Mouse (Mus musculus): Measurements from ENCODE around the gene Slc22a2. TPM values are rescaled to one million over a fixed set of nuclear protein-coding genes. Genes with fewer than 3 reads are reported as not detected.

Slc22a2 gene
- polyA plus RNA-seq, 1 experiment from 2014 or later: 1.5 TPM

DNA sequence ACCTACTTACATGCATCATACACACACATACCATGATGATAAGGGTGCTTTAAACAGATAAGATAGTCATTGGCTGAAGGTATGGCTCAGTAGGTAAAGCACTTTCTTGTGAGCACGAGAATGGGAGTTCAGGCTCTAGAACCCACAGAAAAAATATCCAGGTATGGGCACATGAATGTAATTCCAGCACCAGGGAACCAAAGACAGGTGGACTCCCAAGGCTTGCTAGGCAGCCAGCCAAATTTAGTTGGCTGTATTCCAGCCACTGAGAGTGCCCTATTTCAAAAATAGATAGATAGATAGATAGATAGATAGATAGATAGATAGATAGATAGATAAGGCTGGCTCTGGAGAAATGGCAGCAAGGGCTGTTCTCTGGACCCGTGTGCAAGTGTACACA is 1.4 kb downstream of the Slc22a2 start:
- H3K36me3 ChIP-seq (replicated peaks; ENCODE audit: control insufficient read depth, insufficient read depth): no peaks in the 10 kb centered on the region
- DNase-seq (ENCODE audit: low spot score) (no peak), ATAC-seq (ENCODE audit: low FRiP score) (no peak)
- H3K27me3 ChIP-seq (ENCODE audit: control insufficient read depth, insufficient read depth, low read length): no peaks in the 10 kb centered on the region
- no peak overlapping the region for H3K4me2 ChIP-seq (replicated peaks)
- no peak overlapping the region for H3K9ac ChIP-seq
- 88% methylated on average over 2 of the region's 2 CpGs for WGBS
- H3K4me3 ChIP-seq (replicated peaks; ENCODE audit: low read length): no peak overlapping the region
- no peak overlapping the region for H3K27ac ChIP-seq
- no peaks in the 10 kb centered on the region for H3K9me3 ChIP-seq (ENCODE audit: control insufficient read depth, low read length)
- no peaks in the 10 kb centered on the region for H3K4me1 ChIP-seq (replicated peaks; ENCODE audit: control insufficient read depth, insufficient read depth, low read length)

DNA sequence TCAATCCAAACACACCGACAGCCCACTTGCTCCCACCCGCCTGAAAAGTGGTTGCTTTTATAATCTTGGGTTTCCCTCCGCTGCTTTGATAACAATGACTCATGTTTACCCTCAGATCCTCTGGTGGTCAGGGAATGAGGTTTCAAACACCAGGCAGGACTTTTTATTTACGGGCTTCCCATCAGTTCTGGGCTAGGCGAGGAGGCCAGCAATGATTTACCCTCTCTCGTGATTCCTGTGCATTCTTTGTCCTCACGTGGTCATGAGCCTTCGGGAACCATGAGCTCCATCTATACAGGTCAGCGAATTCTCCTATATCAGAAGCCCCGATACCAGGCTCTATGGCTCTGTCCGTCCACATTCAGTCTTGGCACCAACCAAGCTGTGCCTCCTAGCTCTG is 3.0 kb downstream of the Slc22a2 start:
- H3K27ac ChIP-seq: no peak overlapping the region
- H3K27me3 ChIP-seq (ENCODE audit: control insufficient read depth, insufficient read depth, low read length): no peaks in the 10 kb centered on the region
- H3K4me3 ChIP-seq (replicated peaks; ENCODE audit: low read length): no peak overlapping the region
- no peak overlapping the region for H3K4me2 ChIP-seq (replicated peaks)
- WGBS: 83% methylated on average over 11 of the region's 11 CpGs
- no peak for ATAC-seq (ENCODE audit: low FRiP score)
- DNase-seq (ENCODE audit: low spot score): no peak
- no peaks in the 10 kb centered on the region for H3K9me3 ChIP-seq (ENCODE audit: control insufficient read depth, low read length)
- H3K9ac ChIP-seq: no peak overlapping the region
- no peaks in the 10 kb centered on the region for H3K4me1 ChIP-seq (replicated peaks; ENCODE audit: control insufficient read depth, insufficient read depth, low read length)
- no peaks in the 10 kb centered on the region for H3K36me3 ChIP-seq (replicated peaks; ENCODE audit: control insufficient read depth, insufficient read depth)

DNA sequence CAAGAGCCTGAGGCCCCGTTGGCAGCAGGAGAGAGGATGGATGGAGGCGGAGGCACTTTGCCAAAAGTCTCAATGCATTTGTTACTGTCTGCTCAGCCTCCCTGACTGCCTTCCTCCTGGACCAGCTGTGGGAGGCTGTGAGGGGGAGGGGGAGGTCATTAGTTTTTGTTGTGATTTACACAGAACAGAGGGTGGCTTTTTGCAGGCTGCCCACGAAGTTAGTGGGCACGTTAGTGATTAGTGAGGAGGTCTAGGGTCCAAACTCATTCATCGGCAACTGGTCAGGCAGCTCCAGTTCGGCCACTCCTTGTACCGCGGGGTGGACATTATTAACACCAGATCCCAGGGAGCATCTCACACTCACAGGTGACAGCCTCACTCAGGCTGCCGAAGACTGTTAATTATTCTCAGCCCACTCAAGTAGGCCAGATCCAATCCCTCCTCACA is 4.9 kb downstream of the Slc22a2 start:
- no peak overlapping the region for H3K9ac ChIP-seq
- ATAC-seq (ENCODE audit: low FRiP score) (peak; percentile 77; the same call in 1 of the 2 replicates), DNase-seq (ENCODE audit: low spot score) (peak; percentile 68)
- H3K4me3 ChIP-seq (replicated peaks; ENCODE audit: low read length): no peak overlapping the region
- H3K4me1 ChIP-seq (replicated peaks; ENCODE audit: control insufficient read depth, insufficient read depth, low read length): no peaks in the 10 kb centered on the region
- H3K27ac ChIP-seq: no peak overlapping the region
- H3K36me3 ChIP-seq (replicated peaks; ENCODE audit: control insufficient read depth, insufficient read depth): no peaks in the 10 kb centered on the region
- H3K27me3 ChIP-seq (ENCODE audit: control insufficient read depth, insufficient read depth, low read length): no peaks in the 10 kb centered on the region
- 44% methylated on average over 9 of the region's 9 CpGs for WGBS
- no peaks in the 10 kb centered on the region for H3K9me3 ChIP-seq (ENCODE audit: control insufficient read depth, low read length)
- H3K4me2 ChIP-seq (replicated peaks): no peak overlapping the region

DNA sequence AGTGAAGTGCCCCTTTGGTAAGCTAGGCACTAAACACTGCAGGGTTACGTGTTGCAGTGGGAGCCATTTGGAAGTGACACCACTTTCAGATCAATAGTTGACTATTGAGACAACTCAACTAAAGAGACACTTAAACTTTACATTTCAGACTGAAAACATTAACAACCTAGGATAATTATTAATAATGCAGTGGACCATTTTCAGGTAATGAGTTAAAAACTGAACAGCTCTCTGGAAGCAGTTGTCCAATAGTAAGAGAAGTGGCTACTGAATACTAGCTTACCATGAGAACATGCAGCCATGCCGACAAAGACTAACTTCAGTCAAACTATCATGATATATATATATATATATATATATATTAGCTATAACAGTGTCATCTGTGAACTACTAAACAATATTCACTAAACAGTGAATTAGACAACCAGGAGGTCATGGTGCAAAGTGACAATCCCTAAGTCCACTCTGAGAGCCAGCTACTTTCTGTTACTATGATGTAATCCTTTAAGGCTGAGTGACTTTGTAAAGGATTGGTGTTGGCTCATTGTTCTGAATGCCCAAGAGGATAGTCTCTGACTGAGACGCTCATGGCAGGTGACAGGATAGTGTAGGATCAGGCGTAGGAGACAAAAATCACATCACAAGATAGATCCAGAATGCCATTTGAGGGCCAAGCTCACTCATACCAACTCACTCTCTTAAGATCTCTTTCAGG is 7.1 kb downstream of the Slc22a2 start:
- Histone ChIP-seq H3K4me1 (replicated peaks; ENCODE audit: control insufficient read depth, insufficient read depth, low read length) (no peaks in the 10 kb centered on the region), H3K4me3 (replicated peaks; ENCODE audit: low read length) (no peak overlapping the region), H3K27me3 (ENCODE audit: control insufficient read depth, insufficient read depth, low read length) (no peaks in the 10 kb centered on the region), H3K27ac (no peak overlapping the region), H3K36me3 (replicated peaks; ENCODE audit: control insufficient read depth, insufficient read depth) (no peaks in the 10 kb centered on the region), H3K4me2 (replicated peaks) (no peak overlapping the region), H3K9ac (no peak overlapping the region), H3K9me3 (ENCODE audit: control insufficient read depth, low read length) (no peaks in the 10 kb centered on the region)
- DNase-seq (ENCODE audit: low spot score) (no peak), ATAC-seq (ENCODE audit: low FRiP score) (no peak)
- WGBS: 75% methylated on average over 4 of the region's 4 CpGs

DNA sequence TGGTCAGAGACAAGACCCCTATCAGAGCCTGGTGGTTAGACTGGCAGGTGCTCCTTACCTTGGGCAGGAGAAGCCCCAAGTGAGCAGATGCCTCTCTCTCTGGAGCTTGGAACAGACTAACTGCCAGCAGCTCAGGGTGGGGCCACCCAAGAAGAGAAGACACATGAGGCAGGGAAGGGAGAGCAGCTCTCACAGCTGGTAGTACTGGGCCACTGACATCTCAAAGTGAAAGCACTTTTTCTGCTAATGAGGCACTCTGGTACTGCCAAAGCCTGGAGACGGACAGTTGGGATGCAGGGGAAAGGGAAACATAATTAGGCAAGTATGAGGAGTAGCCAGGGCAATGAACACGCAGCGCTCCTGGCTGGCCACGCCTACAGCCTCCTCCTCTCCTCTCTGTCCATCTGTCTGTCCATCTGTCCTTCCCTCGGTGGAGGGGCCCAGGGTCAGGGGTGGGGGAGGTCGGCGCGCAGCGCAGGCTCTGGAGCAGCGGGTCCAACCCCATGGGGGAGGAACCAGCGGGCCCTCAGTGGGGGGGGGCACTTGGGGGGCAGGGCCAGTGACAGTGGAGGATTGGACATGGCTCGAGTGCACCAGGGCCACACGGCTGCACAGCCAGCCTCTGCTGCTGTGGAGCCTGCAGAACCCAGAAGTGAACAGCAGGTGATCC is 12.0 kb downstream of the Slc22a2 start:
- no peaks in the 10 kb centered on the region for H3K36me3 ChIP-seq (replicated peaks; ENCODE audit: control insufficient read depth, insufficient read depth)
- ATAC-seq (ENCODE audit: low FRiP score): peak; percentile 43; the same call in 1 of the 2 replicates
- H3K9me3 ChIP-seq (ENCODE audit: control insufficient read depth, low read length): no peaks in the 10 kb centered on the region
- H3K4me2 ChIP-seq (replicated peaks): no peak overlapping the region
- WGBS: 81% methylated on average over 13 of the region's 13 CpGs
- no peak for DNase-seq (ENCODE audit: low spot score)
- no peak overlapping the region for H3K4me3 ChIP-seq (replicated peaks; ENCODE audit: low read length)
- no peak overlapping the region for H3K27ac ChIP-seq
- no peak overlapping the region for H3K9ac ChIP-seq
- H3K4me1 ChIP-seq (replicated peaks; ENCODE audit: control insufficient read depth, insufficient read depth, low read length): no peaks in the 10 kb centered on the region
- H3K27me3 ChIP-seq (ENCODE audit: control insufficient read depth, insufficient read depth, low read length): no peaks in the 10 kb centered on the region

DNA sequence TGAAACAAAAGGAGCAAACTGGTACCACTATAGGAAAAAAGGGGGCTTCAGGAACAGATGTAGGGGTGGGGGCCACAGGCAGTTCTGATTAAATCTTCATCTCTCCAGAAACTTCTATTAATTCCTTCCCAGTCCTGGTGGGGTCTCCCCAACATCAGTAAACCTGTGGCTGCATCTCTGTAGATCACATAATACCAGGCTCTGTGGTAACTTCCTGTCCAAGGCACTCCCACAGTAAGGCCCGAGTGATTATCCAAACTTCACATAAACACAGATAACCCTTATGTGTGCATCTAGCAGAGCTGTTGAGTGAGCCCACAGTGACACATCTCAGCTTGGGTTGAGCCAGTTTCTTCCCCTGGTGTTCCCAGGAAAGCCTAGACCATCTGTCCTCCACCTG is 22.7 kb downstream of the Slc22a2 start:
- 91% methylated on average over 1 of the region's 1 CpGs for WGBS
- Histone ChIP-seq H3K27me3 (ENCODE audit: control insufficient read depth, insufficient read depth, low read length) (no peaks in the 10 kb centered on the region), H3K4me2 (replicated peaks) (no peak overlapping the region), H3K4me1 (replicated peaks; ENCODE audit: control insufficient read depth, insufficient read depth, low read length) (no peaks in the 10 kb centered on the region), H3K9me3 (ENCODE audit: control insufficient read depth, low read length) (no peaks in the 10 kb centered on the region), H3K36me3 (replicated peaks; ENCODE audit: control insufficient read depth, insufficient read depth) (no peaks in the 10 kb centered on the region), H3K9ac (no peak overlapping the region), H3K27ac (no peak overlapping the region), H3K4me3 (replicated peaks; ENCODE audit: low read length) (no peak overlapping the region)
- ATAC-seq (ENCODE audit: low FRiP score): no peak
- DNase-seq (ENCODE audit: low spot score): no peak

DNA sequence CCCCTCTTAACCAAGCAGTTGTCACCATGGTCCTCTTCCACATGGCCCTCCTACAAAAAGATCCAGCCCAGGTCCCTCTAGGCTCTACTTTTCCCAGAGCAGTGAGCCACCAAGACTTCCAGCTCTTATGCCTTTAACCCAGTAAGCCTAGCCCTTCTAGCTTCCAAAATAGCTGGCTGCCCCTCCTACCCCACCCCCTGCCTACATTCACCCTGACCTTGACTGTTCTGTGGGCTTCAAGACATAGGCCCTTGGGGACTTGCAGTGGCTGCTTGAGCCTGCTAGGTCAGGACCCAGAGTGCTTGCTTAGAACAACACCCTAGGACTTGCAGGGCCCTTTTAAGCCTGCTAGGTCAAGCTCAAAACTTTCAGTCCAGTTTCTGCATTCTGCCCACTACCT is 23.3 kb downstream of the Slc22a2 start:
- DNase-seq (ENCODE audit: low spot score) (no peak), ATAC-seq (ENCODE audit: low FRiP score) (no peak)
- Histone ChIP-seq H3K4me1 (replicated peaks; ENCODE audit: control insufficient read depth, insufficient read depth, low read length) (no peaks in the 10 kb centered on the region), H3K27ac (no peak overlapping the region), H3K4me2 (replicated peaks) (no peak overlapping the region), H3K9ac (no peak overlapping the region), H3K9me3 (ENCODE audit: control insufficient read depth, low read length) (no peaks in the 10 kb centered on the region), H3K36me3 (replicated peaks; ENCODE audit: control insufficient read depth, insufficient read depth) (no peaks in the 10 kb centered on the region), H3K4me3 (replicated peaks; ENCODE audit: low read length) (no peak overlapping the region), H3K27me3 (ENCODE audit: control insufficient read depth, insufficient read depth, low read length) (no peaks in the 10 kb centered on the region)

DNA sequence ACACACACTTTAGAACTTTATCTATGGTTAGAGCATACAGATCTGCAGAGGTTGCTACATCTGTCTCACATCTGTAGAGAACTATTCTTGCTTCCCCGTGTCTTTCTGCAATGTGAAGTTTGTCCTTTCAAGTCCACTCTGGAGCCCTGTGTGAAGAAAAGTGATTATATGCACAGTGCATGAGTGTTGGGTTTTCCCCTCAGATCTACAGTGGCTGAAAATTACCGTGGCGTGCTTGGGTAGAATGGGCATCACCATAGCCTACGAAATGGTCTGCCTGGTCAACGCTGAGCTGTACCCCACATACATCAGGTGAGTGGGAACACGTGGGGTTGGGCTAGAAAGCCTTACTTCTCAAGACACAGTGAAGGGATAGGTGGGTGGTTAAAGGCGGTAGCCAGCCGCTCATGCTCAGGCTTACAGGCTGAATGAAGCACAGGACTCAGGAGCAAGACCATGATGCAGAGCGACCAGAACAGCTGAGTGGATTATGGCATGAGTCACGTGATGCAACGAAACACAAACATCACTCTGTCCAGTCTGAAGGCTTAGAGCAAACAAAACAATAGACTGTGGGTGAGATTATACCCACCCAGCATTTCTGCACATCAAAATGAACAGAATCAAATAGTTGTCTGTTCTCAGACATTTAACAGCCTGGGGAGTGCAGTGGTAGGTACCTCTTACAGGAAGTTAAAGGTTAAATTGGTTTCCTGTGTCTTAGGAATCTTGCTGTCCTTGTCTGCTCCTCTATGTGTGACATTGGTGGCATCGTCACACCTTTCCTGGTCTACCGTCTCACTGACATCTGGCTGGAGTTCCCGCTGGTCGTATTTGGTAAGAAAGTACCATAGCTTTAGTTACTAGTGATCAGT is 30.8 kb downstream of the Slc22a2 start:
- Histone ChIP-seq H3K4me3 (replicated peaks; ENCODE audit: low read length) (no peak overlapping the region), H3K36me3 (replicated peaks; ENCODE audit: control insufficient read depth, insufficient read depth) (no peaks in the 10 kb centered on the region), H3K9ac (no peak overlapping the region), H3K4me1 (replicated peaks; ENCODE audit: control insufficient read depth, insufficient read depth, low read length) (no peaks in the 10 kb centered on the region), H3K4me2 (replicated peaks) (no peak overlapping the region), H3K9me3 (ENCODE audit: control insufficient read depth, low read length) (no peaks in the 10 kb centered on the region), H3K27me3 (ENCODE audit: control insufficient read depth, insufficient read depth, low read length) (no peaks in the 10 kb centered on the region), H3K27ac (no peak overlapping the region)
- DNase-seq (ENCODE audit: low spot score) (no peak), ATAC-seq (ENCODE audit: low FRiP score) (no peak)
- 91% methylated on average over 15 of the region's 15 CpGs for WGBS

DNA sequence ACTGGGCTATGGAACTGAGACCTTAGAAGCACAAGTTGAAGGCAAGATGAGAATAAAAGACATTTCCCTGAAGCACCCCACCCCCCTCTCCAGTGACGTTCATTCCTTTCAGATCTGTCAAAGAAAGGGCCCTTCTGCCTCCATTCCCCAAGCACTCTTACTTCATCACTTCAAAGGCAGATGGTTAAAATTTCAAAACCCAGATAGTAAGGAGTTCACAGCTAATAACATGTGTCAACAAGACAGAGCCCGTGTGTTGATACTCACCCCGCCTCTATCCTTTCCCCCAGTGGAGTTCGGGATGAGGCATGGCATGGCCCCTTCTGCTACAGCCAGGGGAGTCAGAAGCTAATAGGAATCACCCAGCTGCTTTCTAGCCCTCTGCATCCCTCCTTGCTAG is 31.5 kb downstream of the Slc22a2 start:
- Histone ChIP-seq H3K27ac (no peak overlapping the region), H3K9me3 (ENCODE audit: control insufficient read depth, low read length) (no peaks in the 10 kb centered on the region), H3K27me3 (ENCODE audit: control insufficient read depth, insufficient read depth, low read length) (no peaks in the 10 kb centered on the region), H3K9ac (no peak overlapping the region), H3K4me2 (replicated peaks) (no peak overlapping the region), H3K4me3 (replicated peaks; ENCODE audit: low read length) (no peak overlapping the region), H3K36me3 (replicated peaks; ENCODE audit: control insufficient read depth, insufficient read depth) (no peaks in the 10 kb centered on the region), H3K4me1 (replicated peaks; ENCODE audit: control insufficient read depth, insufficient read depth, low read length) (no peaks in the 10 kb centered on the region)
- no peak for DNase-seq (ENCODE audit: low spot score)
- WGBS: 78% methylated on average over 4 of the region's 4 CpGs
- ATAC-seq (ENCODE audit: low FRiP score): no peak
